Mouse (Mus musculus) lung, postnatal 10 days (tissue): ENCODE measurements at regions not wholly inside any gene's neighbourhood (a gene's known extent, or its start where the extent isn't known, plus 50 kb on each side); places are given as distances from the start of the nearest gene placed in this dataset.

Experiments
- DNase-seq: peaks from one replicate; pipeline ENCODE4 v3.0.0; 2021

DNA sequence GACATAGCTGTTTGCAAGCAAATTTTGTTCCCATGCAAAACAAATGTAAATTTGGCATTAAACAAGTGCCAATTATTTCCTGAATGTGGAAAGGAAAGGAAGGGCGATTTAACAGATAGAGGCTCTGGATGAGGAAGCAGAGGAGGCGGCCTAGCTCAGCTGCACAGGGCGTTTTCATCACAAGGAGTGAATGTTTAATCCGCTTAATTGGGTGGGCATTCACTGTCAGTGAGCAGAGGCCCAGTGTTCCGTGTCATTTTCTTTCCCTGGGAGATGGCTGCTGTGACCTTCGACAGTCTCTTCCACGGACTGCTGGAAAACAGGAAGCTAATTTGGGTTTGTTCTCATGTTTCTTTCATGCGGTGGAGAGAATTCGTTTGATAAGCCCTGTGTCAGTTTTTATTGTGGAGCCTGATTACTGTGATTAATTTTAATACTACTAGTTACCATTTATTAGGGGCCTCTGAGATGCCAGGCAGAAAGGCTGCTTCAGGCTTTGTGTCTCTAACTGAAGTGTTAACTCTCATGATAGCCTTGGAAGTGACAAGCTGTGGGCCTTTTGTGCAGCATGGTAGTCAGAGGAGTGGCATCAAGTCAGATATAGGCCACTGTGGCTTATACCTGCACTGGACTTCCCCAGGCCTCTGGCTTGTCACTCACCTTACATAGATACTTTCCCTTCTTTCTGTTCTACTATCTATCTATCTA is 700.6 kb upstream of the Tmpo start:
- DNase-seq = no peak

DNA sequence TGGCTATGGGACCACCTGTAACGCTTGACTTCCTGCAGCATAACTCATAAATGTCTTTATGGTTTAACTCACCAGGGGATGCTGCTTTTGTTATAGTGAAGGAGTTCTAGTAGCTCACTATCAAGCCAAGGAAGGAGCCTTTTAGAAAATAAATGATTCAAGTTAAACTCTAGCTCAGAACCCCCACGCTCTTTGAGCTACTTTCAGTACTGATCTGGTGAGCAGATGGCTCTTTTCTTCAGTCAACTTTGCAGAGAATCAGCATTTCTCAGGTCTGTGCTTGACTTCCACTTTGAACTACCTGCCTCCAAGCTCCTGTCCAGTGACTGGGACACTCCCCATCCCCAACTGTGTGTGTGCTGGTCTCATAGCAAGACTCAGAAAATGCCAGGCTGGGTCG is 694.3 kb upstream of the Tmpo start:
- no peak for DNase-seq

DNA sequence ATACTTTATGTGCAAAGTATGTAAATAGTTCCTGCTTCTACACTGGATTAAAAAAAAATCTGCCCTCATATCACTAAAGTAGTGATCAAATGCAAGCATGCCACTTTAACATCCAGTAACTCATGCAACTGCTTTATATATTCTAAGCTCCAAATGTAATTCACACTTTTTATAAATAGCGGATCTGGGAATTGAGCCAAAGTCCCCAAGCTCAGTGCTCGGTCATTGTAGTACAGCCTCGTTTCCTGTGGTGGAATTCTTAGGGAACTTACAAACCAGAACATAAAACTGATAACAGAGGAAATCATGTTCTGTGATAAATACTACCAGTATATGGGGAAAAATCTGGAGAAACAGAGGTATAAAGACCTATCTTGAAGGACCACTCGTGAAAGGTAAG is 690.1 kb upstream of the Tmpo start:
- peak; percentile 2 for DNase-seq

DNA sequence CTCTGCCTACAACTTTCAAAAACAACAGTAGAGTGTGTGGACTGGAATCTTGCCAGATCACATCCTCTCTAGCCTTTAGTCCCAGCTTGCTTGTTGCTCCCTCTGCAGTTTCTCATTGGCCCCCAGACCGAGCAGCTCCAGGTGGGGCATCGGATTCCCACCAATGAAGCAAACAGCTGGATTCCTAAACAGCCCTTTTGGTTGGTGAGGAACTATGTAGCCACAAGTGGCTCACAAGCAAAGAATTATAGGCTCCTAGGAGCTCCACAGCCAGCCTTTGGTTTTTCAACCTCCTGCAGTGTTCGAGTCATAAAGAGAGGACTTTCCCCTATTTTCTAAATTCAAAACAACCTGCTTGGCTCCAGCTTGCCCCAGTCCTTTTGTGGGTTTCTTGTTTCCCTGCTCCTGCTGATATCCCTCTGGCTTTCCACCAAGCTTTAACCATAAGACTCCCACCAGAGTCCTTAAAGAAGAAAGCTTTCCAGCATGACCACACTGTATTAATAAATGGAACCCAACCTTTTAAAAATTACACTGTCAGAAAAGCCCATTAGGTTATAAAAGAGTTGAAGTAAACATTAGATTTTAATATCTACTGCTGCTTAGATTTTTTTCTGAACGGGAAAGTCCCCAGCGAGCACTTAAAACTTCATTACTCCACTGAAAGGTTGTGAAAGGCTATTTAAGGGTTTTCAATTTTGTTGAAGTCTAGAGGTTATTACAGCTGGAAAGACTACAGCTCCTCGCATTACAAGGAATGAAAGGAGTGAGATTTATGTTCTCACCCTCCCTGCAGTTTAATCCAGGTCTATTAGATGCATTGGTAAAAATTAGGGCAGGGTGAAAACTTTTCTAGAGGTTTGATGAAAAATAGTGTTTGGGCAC is 677.8 kb upstream of the Tmpo start:
- DNase-seq = no peak

DNA sequence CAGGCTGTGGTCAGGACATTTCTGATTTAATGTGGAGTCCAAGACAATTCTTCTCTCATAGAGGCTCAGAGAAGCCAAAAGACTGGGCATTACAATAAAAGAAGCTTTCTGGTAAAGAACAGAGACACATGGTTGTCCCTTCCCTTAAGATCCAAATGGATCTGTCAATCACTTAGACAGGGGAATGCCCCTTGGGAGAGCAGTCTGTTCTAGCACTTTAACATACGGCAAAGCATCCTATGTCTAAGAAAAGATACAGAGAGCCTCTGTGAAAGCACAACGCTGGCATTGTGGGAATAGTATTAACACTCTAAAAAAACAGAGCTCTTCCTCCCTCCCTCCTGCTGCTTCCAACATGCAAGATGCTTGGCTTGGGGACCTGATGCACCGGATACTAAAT is 646.0 kb upstream of the Tmpo start:
- no peak for DNase-seq

DNA sequence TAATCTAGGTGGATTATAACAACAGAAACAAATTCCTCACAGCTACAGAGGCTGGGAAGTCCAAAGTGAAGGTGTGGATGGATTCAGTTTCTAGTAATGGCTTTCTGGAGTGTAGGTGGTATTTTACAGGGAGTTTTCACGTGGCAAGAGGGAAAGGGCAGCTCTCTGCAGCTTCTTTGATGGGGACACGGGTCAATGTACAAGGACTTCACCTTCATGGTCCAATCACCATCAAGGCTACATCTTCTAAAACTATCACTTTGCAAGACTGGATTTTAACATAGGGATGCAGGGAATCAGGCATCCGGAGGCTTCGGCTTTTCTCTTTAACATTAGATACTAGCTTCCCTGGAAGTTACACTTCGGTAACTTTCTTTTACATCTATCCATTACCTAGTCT is 642.4 kb upstream of the Tmpo start:
- DNase-seq = no peak

DNA sequence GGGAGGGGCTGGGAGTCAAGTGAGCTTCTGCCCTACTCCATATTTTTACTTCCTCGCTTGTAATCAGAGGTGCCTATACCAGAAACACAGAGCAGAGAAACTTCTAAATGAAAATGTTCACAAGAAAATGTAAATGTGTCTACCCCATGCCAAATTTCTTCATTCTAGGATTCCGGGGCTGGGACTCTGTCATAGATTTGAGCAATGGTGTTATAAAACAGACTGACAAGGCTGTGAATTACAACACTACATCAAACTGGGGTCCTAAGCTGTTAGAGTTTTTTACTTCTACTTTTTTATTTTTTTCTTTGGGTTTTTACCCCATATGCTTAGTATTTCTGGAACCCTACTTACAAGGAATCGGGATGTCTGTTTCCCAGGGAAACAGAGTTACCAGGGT is 623.8 kb upstream of the Tmpo start:
- DNase-seq = no peak
